Mouse (Mus musculus) CH12.LX (cell line): ENCODE data around the gene Mnd1. TPM values are rescaled to one million over a fixed set of nuclear protein-coding genes. Genes with fewer than 3 reads are reported as not detected.

Experiments used
- DNase-seq: peaks from one replicate; pipeline ENCODE4 v3.0.0-alpha.2; 2013; ENCODE audit errors: extremely low read depth
- H3K27ac ChIP-seq: 2 replicates; pipeline ENCODE4 v1.5.1; 2012; ENCODE audit warnings: low read depth, mild to moderate bottlenecking, control low read depth, moderate library complexity; ENCODE audit not compliant: insufficient read depth
- H3K27me3 ChIP-seq: replicated peaks from 2 replicates; pipeline ENCODE3; 2012; ENCODE audit warnings: inconsistent platforms
- H3K36me3 ChIP-seq, 2 experiments: replicated peaks in 1 of 2; 2 replicates each; pipeline versions ENCODE3 to v1.6.1; 2012; ENCODE audit warnings: inconsistent platforms in 1 of 2, low read length in 1 of 2, mild to moderate bottlenecking in 1 of 2, mixed read lengths in 1 of 2, moderate library complexity in 1 of 2; ENCODE audit not compliant: control insufficient read depth in 1 of 2, insufficient read depth in 1 of 2
- H3K4me1 ChIP-seq, 2 experiments: 2 replicates each; pipeline ENCODE4 v1.6.1; 2012; ENCODE audit warnings: inconsistent platforms in 1 of 2, moderate library complexity in 1 of 2; ENCODE audit not compliant: insufficient read depth in 2 of 2, control insufficient read depth in 1 of 2
- H3K4me2 ChIP-seq: 2 replicates; pipeline ENCODE4 v1.6.1; 2012; ENCODE audit warnings: low read depth, mild to moderate bottlenecking, control low read depth; ENCODE audit not compliant: poor library complexity, insufficient read depth, severe bottlenecking
- H3K4me3 ChIP-seq, 3 experiments: fragments of 150-350 bp in 1 of 3; sonication (generic) in 1 of 3; replicated peaks in 1 of 3; 2 replicates each; pipeline versions ENCODE3 to v1.5.1; 2011 to 2012; ENCODE audit warnings: low read depth in 2 of 3, low read length in 2 of 3, mild to moderate bottlenecking in 2 of 3, moderate library complexity in 2 of 3, control low read depth in 1 of 3, improper control_type of control experiment in 1 of 3, inconsistent platforms in 1 of 3, mixed read lengths in 1 of 3; ENCODE audit not compliant: poor library complexity in 1 of 3
- H3K79me2 ChIP-seq: replicated peaks from 2 replicates; pipeline ENCODE4 v1.6.1; 2012; ENCODE audit warnings: mild to moderate bottlenecking, moderate library complexity; ENCODE audit not compliant: control insufficient read depth, poor library complexity, insufficient read depth, severe bottlenecking; ENCODE audit errors: extremely low read depth
- H3K9ac ChIP-seq: 2 replicates; pipeline ENCODE4 v1.6.1; 2012; ENCODE audit warnings: low read depth, mild to moderate bottlenecking, control low read depth, moderate library complexity; ENCODE audit not compliant: insufficient read depth
- H3K9me3 ChIP-seq: replicated peaks from 2 replicates; pipeline ENCODE3; 2012; ENCODE audit warnings: low read length, inconsistent platforms, mixed read lengths
- BHLHE40 ChIP-seq: IDR thresholded peaks from 2 replicates; pipeline ENCODE4 v1.6.1; 2011; ENCODE audit warnings: mild to moderate bottlenecking, low read depth, low read length, improper control_type of control experiment
- E2F4 ChIP-seq: IDR thresholded peaks from 2 replicates; pipeline ENCODE4 v1.6.1; 2011; ENCODE audit warnings: low read depth, low read length, improper control_type of control experiment; ENCODE audit not compliant: insufficient replicate concordance
- ELF1 ChIP-seq: IDR thresholded peaks from 2 replicates; pipeline ENCODE4 v1.6.1; 2014; ENCODE audit warnings: low read depth, mild to moderate bottlenecking, inconsistent platforms, low read length, improper control_type of control experiment
- ETS1 ChIP-seq: conservative IDR thresholded peaks from 2 replicates; pipeline ENCODE4 v1.6.1; 2012; ENCODE audit warnings: low read depth, mild to moderate bottlenecking, inconsistent platforms, low read length, improper control_type of control experiment, moderate library complexity
- IRF4 ChIP-seq: IDR thresholded peaks from 2 replicates; pipeline ENCODE4 v1.6.1; 2014; ENCODE audit warnings: low read depth, mild to moderate bottlenecking, inconsistent platforms, low read length, improper control_type of control experiment
- JUN ChIP-seq: IDR thresholded peaks from 2 replicates; pipeline ENCODE4 v1.6.1; 2011; ENCODE audit warnings: low read depth, mild to moderate bottlenecking, low read length, improper control_type of control experiment, moderate library complexity; ENCODE audit not compliant: insufficient read depth
- JUND ChIP-seq: conservative IDR thresholded peaks from 2 replicates; pipeline ENCODE4 v1.6.1; 2011; ENCODE audit warnings: low read depth, low read length, improper control_type of control experiment
- KAT2A ChIP-seq: IDR thresholded peaks from 2 replicates; pipeline ENCODE4 v1.6.1; 2012; ENCODE audit warnings: low read length, improper control_type of control experiment, inconsistent platforms; ENCODE audit not compliant: insufficient replicate concordance
- MYC ChIP-seq: IDR thresholded peaks from 2 replicates; pipeline ENCODE4 v1.6.1; 2011; ENCODE audit warnings: low read depth, mild to moderate bottlenecking, improper control_type of control experiment, low read length
- NRF1 ChIP-seq: IDR thresholded peaks from 2 replicates; pipeline ENCODE4 v1.6.1; 2014; ENCODE audit warnings: low read depth, mild to moderate bottlenecking, inconsistent platforms, low read length, improper control_type of control experiment, moderate library complexity
- POLR2AphosphoS2 ChIP-seq: IDR thresholded peaks from 2 replicates; pipeline ENCODE4 v1.6.1; 2011; ENCODE audit warnings: low read depth, low read length, improper control_type of control experiment
- SIN3A ChIP-seq: IDR thresholded peaks from 2 replicates; pipeline ENCODE4 v1.6.1; 2012; ENCODE audit warnings: low read length, improper control_type of control experiment, inconsistent platforms
- SMC3 ChIP-seq: IDR thresholded peaks from 2 replicates; pipeline ENCODE4 v1.6.1; 2011; ENCODE audit warnings: low read depth, low read length, improper control_type of control experiment
- TCF12 ChIP-seq: IDR thresholded peaks from 2 replicates; pipeline ENCODE4 v1.6.1; 2014; ENCODE audit warnings: low read depth, mild to moderate bottlenecking, inconsistent platforms, low read length, improper control_type of control experiment
- ZKSCAN1 ChIP-seq: IDR thresholded peaks from 2 replicates; pipeline ENCODE4 v1.6.1; 2012; ENCODE audit warnings: low read depth, inconsistent platforms, low read length, improper control_type of control experiment, borderline replicate concordance
- ZMIZ1 ChIP-seq: IDR thresholded peaks from 2 replicates; pipeline ENCODE4 v1.6.1; 2012; ENCODE audit warnings: low read depth, mild to moderate bottlenecking, inconsistent platforms, low read length, improper control_type of control experiment
- dilution Hi-C: fragments of 300-500 bp; cut with MboI; formaldehyde crosslinking; loops from 2 replicates; pipeline ENCODE4 v1.14.3; 2020; ENCODE audit warnings: low sequenced_read_pairs; ENCODE audit not compliant: extremely low pct_unique_long_range_greater_than_20kb, extremely low pct_ligation_motif_present
- in situ Hi-C: fragments of 300-500 bp; cut with MboI; formaldehyde crosslinking; loops from 3 replicates; pipeline ENCODE4 v1.14.3; 2019; ENCODE audit warnings: low sequenced_read_pairs, low pct_ligation_motif_present, low pct_unique_long_range_greater_than_20kb, mixed read lengths
- polyA plus RNA-seq: library from polyadenylated mRNA; unstranded; fragments of >175 nt; gene quantifications from 2 replicates; pipeline ENCODE4 v1.2.1, GENCODE M21; 2012; ENCODE audit warnings: low read depth; ENCODE audit not compliant: insufficient read length
- total RNA-seq, 2 experiments: library from RNA; depleted of rRNA; stranded (reverse); fragments of 300-350 nt in 1 of 2; fragments of >200 nt in 1 of 2; gene quantifications; 2 replicates each; pipeline ENCODE4 v1.2.3; 2012 to 2014

The Mnd1 gene
- total and polyA plus RNA-seq, 3 experiments: 14.2 to 23.1 (median 19.0) TPM

GRCm38 (mm10) chr3:84080074-84080473 is 75.5 kb downstream of the Mnd1 start:
- Histone ChIP-seq H3K9me3 (peaks cover 5% of the 10 kb centered on the region), H3K9ac (no peak overlapping the region), H3K27me3 (no peaks in the 10 kb centered on the region), H3K27ac (no peak overlapping the region), H3K4me3 (no peak overlapping the region), H3K4me2 (no peak overlapping the region), H3K36me3 (peaks cover 0 to 2% of the 10 kb centered on the region in 2 experiments), H3K79me2 (no peaks in the 10 kb centered on the region), H3K4me1 (peaks cover 3 to 12% of the 10 kb centered on the region in 2 experiments; a peak in 3 of 4 replicates)
- dilution Hi-C loops: no loop called here
- no peak for TF ChIP-seq KAT2A
- in situ Hi-C loops: no loop called here
- no peak for DNase-seq

GRCm38 (mm10) chr3:84077505-84077904 is 78.1 kb downstream of the Mnd1 start:
- peaks cover 0 to 2% of the 10 kb centered on the region in 2 experiments for H3K36me3 ChIP-seq
- DNase-seq: no peak
- TF ChIP-seq MYC: no peak
- TF ChIP-seq POLR2AphosphoS2: no peak
- TF ChIP-seq SMC3: no peak
- TF ChIP-seq SIN3A: no peak
- TF ChIP-seq ZKSCAN1: no peak
- no peak for TF ChIP-seq JUND
- no peak for TF ChIP-seq JUN
- no peak for TF ChIP-seq IRF4
- no peak for TF ChIP-seq ETS1
- TF ChIP-seq NRF1: no peak
- TF ChIP-seq E2F4: no peak
- TF ChIP-seq TCF12: no peak
- TF ChIP-seq BHLHE40: no peak
- no peak for TF ChIP-seq ELF1
- no peak for TF ChIP-seq ZMIZ1
- no peak overlapping the region for H3K9ac ChIP-seq
- peaks cover 12 to 32% of the 10 kb centered on the region in 2 experiments for H3K4me1 ChIP-seq
- dilution Hi-C loops: no loop called here
- H3K9me3 ChIP-seq: peaks cover 5% of the 10 kb centered on the region
- H3K79me2 ChIP-seq: no peaks in the 10 kb centered on the region
- H3K4me2 ChIP-seq: no peak overlapping the region
- no peaks in the 10 kb centered on the region for H3K27me3 ChIP-seq
- H3K4me3 ChIP-seq: no peak overlapping the region
- no peak overlapping the region for H3K27ac ChIP-seq
- in situ Hi-C loops: no loop called here
